Mouse (Mus musculus) lung, postnatal 4 days (tissue): ENCODE results near the gene Speer3.
"Not testable (repeated sequence)": the region's sequence is repeated elsewhere in the genome, so short reads cannot be mapped to it uniquely, and the experiment has no call there.

Experiments used
- DNase-seq, 2 experiments: peaks; one replicate each; pipeline ENCODE4 v3.0.0; 2021

The Speer3 gene

GRCm38 (mm10) chr5:13791319-13791718 lies at the start of gene Speer3:
Speer3 (plus strand) TSS chr5:13791619.
- DNase-seq: no peak

- not testable (repeated sequence) for DNase-seq
Measured at GRCm38 (mm10) chr5:13810496-13810895, 19.1 kb downstream of the Speer3 start.

DNA sequence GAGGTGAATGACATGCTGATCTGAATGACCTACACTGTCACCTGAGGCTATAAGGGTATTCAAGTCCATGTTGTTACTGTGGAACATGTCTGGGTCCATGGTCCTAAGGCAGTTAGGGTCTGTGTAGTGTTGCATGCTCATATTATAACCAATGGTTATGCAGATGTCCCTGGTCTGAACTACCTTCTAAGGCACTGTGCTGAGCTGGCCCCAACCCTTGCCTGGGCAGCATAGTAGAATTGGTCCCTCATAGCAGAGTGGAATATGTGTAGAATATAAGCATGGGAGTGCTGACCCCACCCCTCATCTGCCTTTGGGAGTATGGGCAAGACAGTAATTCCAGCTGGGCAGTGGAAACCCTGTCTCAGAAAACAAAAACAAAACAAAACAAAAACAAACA lies 33.7 kb downstream of the Speer3 start:
- no peak for DNase-seq

GRCm38 (mm10) chr5:13826708-13827107 lies 35.3 kb downstream of the Speer3 start:
- no peak for DNase-seq

- no peak for DNase-seq
Measured at GRCm38 (mm10) chr5:13844317-13844716, 52.9 kb downstream of the Speer3 start.
